Mouse (Mus musculus) MEL-GATA-1-ER (cell line): ENCODE measurements around the gene Sapcd1.

Source experiments
- DNase-seq: peaks from one replicate; pipeline ENCODE4 v3.0.0-alpha.2; 2012; ENCODE audit warnings: low read depth; ENCODE audit errors: extremely low read depth

The Sapcd1 gene

DNA sequence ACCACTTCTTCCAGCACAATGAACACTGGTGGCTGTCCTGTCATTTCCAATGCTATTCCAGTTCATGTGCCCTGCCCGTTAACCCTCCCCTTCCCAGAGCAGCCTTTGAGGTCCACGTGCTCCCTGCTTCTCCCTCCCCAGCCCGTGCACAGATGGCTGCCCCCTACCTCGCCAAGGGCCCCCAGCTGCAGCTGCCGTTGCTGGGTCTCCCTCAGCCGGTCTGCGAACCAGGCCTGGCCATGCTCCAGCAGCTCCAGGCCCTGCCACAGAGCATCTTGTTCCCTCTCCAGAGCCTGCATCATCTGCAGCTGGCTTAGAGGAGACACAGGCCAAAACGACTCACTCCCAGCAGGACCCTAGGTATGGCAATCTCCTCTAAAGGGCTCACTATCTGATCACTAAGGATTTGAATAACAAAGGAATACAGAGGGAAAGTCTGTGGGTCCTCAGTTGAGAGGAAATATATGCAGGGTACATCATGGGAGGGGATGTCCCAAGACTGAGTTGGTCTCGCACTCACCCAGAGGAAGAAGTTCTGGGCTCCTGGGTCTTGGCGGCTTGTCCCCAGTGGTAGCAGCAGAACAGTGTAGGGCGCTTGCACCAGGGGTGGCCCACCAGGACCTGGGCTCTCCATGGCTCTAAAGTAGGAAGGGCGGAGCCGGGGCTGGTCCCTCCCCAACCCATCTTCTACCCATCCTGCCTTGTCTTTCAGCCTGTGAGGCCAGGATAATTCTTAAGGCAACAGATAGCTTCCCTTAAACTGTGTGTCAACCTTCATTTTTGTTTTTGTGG, at the start of gene Sapcd1:
Gene Sapcd1 (minus strand): TSS at position 740 of the 792 bp plus-strand sequence.
- peak; percentile 71 for DNase-seq

DNA sequence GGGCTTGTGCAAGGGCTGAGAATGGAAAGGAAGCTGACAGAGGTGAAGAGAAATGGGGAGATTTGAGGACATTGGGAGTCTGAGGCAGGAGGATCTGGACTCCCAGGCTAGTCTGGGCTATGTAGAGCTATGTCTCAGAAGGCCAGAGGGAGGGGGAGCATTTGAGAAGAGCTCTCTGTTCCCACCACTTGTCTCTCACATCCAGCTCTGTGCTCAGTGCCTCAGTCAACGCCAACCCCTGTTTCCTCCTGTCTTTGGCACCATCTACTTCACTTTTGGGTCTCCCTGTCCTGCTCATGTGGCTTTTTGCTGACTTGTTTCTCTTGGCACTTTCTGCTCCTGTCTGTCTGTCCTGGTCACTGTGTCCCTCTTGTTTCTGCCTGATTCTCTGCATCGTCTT, 49.5 kb upstream of the Sapcd1 start:
- no peak for DNase-seq

DNA sequence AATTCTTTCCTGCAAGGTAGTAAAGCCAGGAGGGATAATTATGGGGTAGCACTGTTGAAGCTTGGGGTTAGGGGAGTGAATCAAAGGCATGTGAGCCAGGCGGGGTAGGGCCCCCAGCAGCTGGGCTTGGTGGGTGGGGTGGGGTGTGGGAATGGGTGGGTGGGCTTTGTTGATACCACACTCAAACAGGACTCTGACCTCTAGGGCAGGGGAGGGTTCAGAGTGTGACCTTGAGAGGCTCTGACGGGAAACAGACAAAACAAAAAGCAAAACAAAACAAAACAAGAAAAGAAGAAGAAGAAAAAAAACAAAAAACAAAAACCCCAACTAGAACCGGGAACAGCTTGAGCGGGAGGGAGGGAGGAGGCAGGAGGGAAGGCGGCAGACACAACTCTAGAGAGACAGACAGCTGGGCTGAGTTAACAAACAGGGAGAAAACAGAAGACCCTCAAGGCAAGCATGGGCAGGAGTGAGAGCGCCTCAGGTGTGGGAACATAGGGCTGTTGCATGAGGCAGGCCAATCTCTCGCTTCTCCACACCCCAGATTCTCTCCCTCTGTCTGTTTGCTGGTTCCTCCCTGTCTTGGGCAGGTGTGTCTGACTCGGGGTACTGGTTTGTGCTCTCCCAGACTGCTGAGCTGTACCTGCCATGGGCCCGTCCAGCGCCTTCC, 48.8 kb upstream of the Sapcd1 start, which contains the start of gene Ly6g6e:
Gene Ly6g6e (plus strand): TSS at position 396 of the 670 bp plus-strand sequence.
- DNase-seq, result no peak

DNA sequence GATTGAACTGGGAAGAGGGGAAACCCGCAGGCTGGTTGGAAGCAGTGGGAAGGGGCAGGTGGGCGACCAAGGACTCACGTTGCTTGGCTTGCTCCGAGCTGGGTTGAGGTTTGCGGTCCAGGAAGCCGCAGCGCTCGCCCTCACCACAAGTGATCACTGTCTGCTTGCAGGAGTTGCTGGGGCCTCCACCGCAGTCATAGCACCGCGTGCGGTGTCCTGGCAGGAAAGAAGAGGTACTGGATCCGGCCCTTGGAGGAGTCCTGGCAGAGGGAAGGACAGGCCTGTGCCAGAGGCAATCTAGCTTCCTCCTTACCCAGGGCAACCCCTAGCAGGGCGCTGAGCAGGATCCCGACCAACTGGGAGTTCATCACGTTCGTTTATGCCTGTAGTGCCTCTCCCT, 46.3 kb upstream of the Sapcd1 start:
- DNase-seq, result no peak

DNA sequence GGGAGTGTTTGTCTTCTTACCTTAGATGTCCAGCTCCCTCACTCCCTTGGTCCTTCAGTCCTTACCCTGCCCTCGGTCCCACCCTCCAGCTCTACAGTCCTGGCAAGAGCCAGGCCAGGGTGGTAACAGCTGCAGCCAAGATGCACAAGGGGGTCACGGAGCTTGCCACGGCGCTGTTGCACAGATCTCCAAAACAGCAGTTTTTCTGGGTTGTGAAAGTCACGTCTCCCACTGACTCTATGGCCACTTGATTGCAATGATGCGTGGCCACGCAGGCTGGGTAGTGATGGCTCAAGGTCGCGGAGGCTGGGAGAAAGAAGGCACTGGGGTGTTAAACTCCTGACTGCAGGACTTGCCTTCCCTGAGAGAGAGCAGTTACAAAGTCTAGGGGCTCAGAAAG, 43.6 kb upstream of the Sapcd1 start:
- no peak for DNase-seq

DNA sequence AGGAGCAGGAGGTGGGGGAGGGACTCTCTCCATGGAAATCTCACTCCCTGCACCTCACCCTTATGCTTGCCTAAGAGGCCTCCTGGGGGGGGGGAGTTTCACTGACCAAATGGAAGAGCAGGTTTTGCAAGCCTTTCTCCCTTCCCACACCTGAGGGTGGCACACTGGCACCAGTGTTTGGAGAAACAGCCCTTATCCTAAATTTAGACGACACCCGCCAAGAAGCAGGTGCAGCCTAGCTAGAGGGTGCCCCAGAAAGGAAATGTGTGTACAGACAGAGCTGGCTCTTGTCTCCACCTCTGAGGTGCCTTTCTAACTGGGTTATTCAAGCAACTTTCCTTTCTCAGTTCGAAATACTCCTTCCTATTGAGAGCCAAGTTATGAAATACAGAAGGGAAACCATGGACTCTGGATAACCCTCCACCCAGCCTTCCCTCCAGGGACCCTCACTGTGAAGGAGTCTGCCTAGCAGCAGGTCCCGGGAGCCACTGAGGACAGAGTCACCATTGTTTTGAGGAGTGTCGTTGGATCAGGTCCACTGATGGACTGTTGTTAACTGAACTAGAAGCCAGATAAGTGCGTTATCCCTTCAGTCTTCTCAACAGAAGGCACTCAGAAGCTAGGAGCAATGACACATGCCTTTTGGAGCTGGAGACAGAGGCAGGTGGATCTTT, 42.9 kb upstream of the Sapcd1 start:
- DNase-seq, result no peak

DNA sequence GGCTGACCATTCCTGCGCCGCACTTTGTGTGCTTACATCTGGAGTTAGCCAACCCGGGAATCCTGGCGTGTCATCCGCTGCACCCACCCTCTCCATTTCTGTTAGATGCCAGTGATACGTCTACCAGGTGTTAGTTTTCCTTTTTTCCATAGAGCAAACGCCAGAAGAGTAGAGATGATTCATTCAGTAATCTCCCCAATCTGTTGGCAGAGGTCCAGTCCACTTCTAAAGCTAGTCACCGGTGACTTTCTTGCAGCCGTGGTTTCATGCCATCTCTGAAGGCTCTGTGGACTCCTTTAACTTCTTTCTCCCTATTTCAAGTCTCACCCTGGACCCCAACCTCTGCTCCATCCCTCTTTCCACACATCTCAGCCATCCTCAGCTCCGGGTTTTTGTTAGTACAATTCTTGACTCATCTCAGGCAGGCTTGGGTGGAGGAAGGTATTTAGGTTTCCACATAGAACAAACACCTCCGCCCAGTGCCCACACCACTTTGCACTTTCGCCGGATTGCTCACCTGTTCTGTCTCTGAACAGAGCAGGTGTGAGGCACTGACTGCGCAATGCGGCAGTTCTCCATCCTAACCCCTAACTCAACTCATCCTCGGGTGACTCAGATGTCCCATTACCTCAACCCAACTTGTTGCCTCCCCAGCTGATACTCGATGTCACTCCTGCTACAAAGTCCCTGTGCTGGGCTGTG, 40.5 kb upstream of the Sapcd1 start:
- DNase-seq, result no peak

DNA sequence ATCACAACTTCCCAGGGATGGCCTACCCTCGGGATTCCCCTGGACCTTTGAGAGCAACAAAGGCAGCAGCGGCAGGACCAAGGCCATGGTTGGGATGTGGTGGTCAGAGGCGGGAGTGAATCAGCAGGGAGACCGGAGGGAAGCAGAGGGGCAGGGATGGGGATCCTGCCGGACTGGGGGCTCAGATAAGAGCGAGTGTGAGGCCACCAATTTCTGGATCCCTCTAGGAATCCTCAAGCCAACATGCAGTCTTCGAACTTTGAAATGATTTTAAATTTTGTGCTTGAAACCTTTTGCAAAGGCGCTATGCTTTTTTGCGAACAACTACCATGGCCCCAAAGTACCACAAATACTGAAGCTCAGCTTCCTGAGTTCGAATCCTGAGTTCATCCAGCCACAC, 38.3 kb upstream of the Sapcd1 start, which contains the start of gene Mpig6b:
Gene Mpig6b (minus strand): TSS at position 101 of the 400 bp plus-strand sequence.
- no peak for DNase-seq

DNA sequence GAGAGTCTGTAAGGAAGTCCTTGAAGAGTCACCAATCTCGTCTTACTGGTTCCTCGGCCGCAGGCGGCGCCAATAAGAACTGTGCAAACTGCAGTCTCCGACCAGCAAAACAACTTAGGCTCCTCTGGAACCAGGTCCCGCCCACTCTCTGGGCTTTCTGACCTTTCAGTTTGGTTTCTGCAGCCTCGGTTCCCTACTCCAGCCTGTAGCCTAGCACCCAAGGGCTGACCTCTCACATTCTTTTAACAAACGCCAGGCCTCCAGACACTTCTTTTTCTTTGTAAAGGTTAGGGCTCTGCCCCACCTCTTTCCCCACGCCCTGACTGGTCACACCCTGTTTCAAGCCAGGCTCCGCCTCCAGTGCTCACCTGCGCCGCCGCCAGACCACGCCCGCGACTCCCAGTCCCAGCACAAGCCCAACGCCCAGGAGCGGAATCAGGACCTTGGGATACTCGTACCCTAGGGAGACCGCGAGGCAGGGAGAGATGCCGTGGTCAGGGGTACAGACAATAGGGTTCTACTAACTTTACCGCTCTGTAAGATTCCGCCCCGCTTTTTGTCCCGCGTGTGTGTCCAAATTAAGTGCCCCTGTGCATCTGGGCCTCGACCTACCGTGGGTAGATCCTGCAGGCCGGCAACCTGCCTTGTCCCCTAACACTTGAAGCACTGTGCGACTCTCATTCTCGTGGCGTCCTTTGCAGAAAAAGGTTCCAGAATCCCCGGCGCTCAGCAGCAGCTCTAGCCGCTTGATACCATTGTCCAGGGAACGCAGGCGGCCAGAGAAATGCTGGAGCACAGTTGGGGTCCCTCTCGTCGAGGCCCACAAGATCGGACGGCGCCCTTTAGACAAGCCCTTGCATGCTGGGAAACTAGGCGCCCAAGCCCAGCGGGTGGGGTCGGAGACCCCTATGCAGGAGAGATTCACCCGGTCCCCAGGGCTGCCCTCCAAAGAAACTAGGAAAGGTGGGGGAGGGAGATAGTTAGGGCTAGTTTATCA, 37.4 kb upstream of the Sapcd1 start, which contains the start of gene Ly6g6c:
Gene Ly6g6c (plus strand): TSS at position 438 of the 997 bp plus-strand sequence.
- no peak for DNase-seq

DNA sequence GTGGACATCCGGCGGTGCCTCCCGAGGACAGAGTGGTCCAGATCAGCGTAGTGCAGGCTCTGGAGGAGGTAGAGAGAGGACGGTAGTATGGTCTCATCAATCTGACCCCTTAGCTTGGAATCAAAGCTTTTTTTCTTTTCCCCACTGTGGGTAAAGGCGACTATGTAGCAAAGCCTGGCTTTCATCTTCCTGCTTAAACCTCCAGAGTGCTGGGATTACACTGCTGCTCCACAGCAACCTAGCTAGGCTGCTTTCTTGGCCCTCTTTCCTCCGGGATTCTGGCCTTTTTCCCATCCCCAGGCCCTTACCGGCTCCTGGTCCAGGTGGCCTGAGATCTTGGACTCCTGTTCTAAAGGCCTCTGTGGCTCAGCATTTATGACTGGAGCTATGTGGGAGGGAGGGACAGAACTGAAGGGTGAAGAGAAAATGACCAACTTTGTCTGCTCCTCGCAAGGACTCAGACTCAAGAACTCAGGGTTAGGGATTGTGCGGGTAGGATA, 36.6 kb upstream of the Sapcd1 start:
- no peak for DNase-seq

DNA sequence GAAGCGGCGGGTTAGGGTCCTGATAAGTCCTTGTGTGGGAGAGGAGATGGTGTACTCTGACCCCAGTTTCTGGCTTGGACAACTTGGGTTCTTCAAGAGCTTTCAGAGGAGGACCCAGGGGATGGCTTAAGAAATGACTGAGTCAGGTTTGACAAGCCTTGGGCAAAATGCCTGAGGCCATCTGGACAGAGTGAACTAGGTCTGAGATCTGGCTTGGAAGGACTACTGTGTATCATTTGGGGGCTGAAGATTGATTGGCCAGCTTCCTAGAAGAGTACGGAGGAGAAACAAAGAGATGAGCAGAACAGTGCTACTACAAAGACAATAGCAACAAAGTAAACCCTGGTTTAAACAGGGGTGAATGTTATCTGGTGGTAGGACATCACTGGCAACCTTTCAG, 35.6 kb upstream of the Sapcd1 start:
- no peak for DNase-seq

DNA sequence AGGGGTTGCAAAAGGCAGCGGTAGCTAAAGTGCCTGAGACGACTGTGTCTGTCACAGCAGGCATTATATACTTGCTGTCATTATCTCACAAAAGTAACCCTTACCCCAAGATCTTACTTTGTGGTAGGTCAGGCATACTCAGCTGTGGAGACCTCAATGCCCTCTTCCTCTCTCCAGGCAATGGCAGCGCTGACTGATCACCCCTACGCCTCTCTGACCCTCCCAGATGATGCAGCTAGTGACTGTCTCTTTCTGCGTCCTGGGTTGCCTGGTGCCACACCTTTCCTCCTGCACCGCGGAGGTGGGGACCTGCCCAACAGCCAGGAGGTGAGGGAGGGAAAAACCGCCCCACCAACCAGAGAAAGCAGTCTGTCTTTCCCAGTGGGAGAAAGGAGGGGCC, 33.5 kb upstream of the Sapcd1 start:
- DNase-seq, result no peak

DNA sequence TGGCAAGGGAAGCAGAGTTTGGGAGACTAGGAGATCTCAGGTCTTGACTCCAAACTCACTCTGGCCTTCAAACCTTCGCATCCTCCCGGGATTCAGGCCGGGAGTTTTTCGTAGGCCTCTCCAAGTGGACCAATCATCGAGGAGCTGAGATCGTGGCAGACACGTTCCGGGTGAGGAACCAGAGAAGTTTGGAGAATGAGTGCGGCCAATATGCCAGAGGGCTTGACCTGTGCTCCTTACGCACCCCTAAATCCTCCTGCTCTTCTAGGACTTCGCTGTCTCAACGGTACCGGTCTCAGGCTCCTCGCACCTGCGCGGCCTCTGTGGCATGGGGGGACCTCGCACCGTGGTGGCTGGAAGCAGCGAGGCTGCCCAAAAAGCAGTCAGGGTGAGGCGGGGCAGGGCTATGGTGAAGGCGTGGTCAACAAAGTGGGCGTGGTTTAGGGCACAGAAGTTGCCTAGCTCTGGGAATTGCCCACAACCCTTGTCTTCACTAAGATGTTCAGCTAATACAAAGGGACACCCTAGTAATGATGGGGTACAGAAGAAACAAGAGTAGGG, 33.0 kb upstream of the Sapcd1 start:
- no peak for DNase-seq

DNA sequence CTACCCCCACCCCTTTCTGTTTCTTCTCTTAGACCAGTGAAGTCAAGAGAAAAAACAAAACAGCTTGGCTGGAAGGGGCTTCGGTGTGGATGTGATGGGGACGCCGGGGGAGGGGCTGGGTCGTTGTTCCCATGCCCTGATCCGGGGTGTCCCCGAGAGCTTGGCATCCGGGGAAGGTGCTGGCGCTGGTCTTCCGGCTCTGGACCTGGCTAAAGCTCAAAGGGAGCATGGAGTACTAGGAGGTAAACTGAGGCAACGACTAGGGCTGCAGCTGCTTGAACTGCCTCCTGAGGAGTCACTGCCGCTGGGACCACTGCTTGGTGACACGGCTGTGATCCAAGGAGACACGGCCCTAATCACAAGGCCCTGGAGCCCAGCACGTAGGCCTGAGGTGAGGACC, 32.3 kb upstream of the Sapcd1 start:
- DNase-seq, result no peak

DNA sequence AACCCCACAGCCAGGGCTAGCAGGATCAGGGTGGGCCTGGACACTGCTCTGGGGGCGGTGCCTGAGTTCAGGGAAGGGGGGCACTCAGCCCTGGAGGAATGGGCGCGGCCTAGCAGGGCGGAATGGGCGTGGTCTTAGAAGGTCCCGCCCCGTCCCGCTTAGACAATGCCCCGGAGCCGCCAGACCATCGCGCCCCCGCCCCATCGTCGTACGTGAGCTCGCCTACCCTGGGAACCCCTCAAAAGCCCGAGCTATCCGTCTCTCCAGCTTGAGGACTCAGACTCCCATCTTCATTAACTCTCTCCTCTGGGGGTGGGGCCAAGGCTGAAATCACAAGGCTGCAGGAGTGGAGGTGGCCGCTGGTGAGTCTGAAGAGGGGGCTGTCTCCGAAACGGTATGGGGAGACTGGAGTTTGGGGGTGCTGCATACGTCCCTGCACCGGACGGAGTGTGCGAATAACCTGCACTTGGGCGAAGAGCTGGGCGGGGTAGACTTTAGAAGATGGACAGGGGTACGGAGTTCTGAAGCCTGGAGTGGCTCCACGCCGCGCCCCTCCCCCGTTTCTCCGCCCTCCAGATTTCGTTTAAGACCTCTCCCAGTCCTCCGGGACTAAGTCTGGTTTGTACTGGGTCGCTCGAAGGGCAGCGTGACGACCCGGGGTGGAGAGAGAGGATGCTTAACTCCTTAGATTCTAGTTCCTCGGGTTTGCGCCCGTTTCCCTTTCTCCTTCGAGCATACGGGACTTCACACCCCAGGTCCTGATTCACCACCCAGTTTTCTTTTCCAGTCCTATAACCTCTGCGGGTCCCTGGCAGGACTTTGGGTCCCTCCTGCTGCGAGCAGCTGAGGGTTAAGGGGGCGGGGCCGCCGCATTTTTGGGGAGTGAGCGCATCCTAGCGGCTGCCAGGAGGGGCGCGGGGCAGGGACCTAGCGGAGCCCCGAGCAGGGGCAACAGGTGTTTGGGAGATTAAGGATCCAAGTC, 31.4 kb upstream of the Sapcd1 start, which contains the start of gene Ddah2:
Gene Ddah2 (plus strand): TSS at position 125 of the 982 bp plus-strand sequence.
- no peak for DNase-seq

DNA sequence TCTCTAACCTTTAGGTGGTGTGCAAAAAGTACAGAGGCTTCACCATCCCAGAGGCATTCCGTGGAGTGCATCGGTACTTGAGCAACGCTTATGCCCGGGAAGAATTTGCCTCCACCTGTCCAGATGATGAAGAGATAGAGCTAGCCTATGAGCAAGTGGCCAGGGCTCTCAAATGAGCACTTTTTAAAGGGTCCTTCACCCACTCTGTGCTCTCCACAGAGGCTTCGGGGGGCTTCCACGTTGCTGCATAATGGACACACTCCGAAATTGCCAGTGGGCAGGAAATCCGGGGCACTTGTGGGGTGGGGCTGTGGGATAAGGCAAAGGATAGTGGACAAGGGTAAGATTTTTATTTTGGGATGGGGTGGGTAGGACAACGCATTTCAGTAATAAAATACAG, 30.5 kb upstream of the Sapcd1 start:
- DNase-seq, result no peak

DNA sequence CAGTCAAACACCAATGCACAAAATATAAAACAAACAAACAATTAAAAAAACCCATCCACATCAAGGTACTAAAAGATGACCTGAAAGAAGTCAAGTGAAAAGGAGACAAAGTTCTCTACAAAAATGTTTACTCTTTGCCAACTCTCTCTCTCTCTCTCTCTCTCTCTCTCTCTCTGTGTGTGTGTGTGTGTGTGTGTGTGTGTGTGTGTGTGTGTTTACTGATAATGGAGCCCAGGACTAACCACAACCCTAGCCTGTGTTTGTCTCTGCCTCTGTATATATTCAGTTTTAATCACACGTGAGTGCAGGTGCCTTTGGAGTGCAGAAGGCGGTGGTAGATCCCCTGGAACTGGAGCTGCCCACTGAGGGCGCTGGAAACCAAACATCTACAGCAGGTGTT, 29.3 kb upstream of the Sapcd1 start:
- DNase-seq, result no peak

DNA sequence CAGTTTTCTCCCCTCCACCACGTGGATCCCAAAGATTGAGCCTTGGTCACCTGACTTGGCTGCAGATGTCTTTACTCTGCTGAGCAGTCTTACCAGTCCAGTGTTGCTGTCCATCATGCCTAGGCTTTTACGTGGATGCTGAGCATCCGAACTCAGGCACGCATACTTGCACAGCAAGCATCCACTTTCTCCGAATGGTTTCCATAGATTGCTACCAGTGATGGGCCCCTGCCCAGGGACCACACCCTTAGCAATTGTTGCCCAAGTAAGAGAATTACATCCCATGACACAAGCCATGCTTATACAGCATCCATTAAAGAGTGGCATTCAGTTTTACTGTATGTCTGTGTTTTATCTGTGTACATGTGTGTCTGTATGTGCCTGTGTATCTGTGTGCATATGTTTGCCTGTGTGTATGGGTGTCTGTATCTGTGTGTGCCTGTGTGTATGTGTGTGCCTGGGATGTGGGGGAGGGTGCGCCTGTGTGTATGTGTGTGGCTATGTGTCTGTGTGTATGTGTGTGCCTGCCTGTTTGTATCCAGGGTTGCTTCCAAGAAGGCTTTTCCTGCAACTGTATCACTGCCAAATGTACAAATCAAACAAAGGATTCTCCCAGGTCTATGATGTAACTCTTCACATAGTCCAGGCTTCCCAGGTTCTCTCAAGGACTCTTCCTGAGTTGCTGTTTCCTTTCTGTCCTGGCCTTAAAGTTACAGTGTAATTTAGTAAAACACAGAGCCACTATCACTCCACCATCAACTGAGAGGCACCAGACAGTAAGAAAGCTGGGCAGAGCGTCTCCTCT, 28.1 kb upstream of the Sapcd1 start:
- DNase-seq, result no peak
